Mouse (Mus musculus): ENCODE data around the gene Smg6. TPM values are rescaled to one million over a fixed set of nuclear protein-coding genes. Genes with fewer than 3 reads are reported as not detected.

Gene Smg6
- polyA plus RNA-seq, 1 experiment = 18.7 TPM

- H3K4me3 ChIP-seq (ENCODE audit: low read depth, low read length) = no peak overlapping the region
- 65% methylated on average over 3 of the region's 3 CpGs for WGBS
- H3K27me3 ChIP-seq (ENCODE audit: control insufficient read depth, insufficient read depth, low read length) = no peaks in the 10 kb centered on the region
- no peaks in the 10 kb centered on the region for H3K4me1 ChIP-seq (ENCODE audit: control insufficient read depth, insufficient read depth, insufficient read length, low read length)
- no peak overlapping the region for H3K27ac ChIP-seq (ENCODE audit: insufficient read depth, low read depth, low read length)
- peaks cover 2% of the 10 kb centered on the region; the same call in 1 of the 2 replicates for H3K36me3 ChIP-seq (ENCODE audit: control insufficient read depth, insufficient read depth, low read length)
- no peak for TF ChIP-seq CTCF (IDR thresholded peaks at IDR 0.05; ENCODE audit: extremely low read depth, insufficient read length, insufficient replicate concordance, low read depth, low read length)
- TF ChIP-seq POLR2A (IDR thresholded peaks at IDR 0.05; ENCODE audit: low read depth, low read length) = no peak
Measured at GRCm38 (mm10) chr11:75026977-75027376, 101.4 kb downstream of the Smg6 start.

- H3K36me3 ChIP-seq (ENCODE audit: control insufficient read depth, insufficient read depth, low read length) = peaks cover 2% of the 10 kb centered on the region; the same call in 1 of the 2 replicates
- H3K4me1 ChIP-seq (ENCODE audit: control insufficient read depth, insufficient read depth, insufficient read length, low read length) = no peaks in the 10 kb centered on the region
- no peak overlapping the region for H3K4me3 ChIP-seq (ENCODE audit: low read depth, low read length)
- no peak overlapping the region for H3K27ac ChIP-seq (ENCODE audit: insufficient read depth, low read depth, low read length)
- H3K27me3 ChIP-seq (ENCODE audit: control insufficient read depth, insufficient read depth, low read length) = no peaks in the 10 kb centered on the region
- WGBS = 59% methylated on average over 2 of the region's 2 CpGs
- TF ChIP-seq CTCF (IDR thresholded peaks at IDR 0.05; ENCODE audit: extremely low read depth, insufficient read length, insufficient replicate concordance, low read depth, low read length) (no peak), POLR2A (IDR thresholded peaks at IDR 0.05; ENCODE audit: low read depth, low read length) (no peak)
Measured at GRCm38 (mm10) chr11:75027616-75028015, 102.0 kb downstream of the Smg6 start.

DNA sequence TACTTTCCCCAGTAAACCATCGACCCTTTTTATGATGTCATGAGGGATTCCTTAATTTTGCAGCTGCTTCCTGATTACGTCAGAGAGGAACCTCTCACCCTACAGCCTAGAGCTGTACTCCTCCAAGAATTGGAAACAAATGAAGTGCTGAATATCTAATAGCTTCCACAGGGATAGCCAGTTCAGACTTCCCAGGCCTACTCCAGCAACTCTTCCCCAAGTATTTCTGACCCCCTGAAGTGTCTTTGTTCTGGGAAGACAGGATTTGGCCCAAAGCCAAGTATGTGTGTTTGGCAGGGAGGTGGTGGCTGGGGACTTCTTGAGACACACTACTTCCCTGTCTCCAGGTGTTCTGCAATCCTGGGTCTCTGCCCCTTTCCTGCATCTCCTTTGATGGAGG, 105.6 kb downstream of the Smg6 start:
- TF ChIP-seq CTCF (IDR thresholded peaks at IDR 0.05; ENCODE audit: extremely low read depth, insufficient read length, insufficient replicate concordance, low read depth, low read length) (no peak), POLR2A (IDR thresholded peaks at IDR 0.05; ENCODE audit: low read depth, low read length) (no peak)
- Histone ChIP-seq H3K27ac (ENCODE audit: insufficient read depth, low read depth, low read length) (no peak overlapping the region), H3K4me1 (ENCODE audit: control insufficient read depth, insufficient read depth, insufficient read length, low read length) (0 out of 2 replicates have a peak, but pooled peaks cover 3% of the 10 kb centered on the region), H3K4me3 (ENCODE audit: low read depth, low read length) (no peak overlapping the region), H3K36me3 (ENCODE audit: control insufficient read depth, insufficient read depth, low read length) (peaks cover 2% of the 10 kb centered on the region; the same call in 1 of the 2 replicates), H3K27me3 (ENCODE audit: control insufficient read depth, insufficient read depth, low read length) (no peaks in the 10 kb centered on the region)
- 24% methylated on average over 2 of the region's 2 CpGs for WGBS

DNA sequence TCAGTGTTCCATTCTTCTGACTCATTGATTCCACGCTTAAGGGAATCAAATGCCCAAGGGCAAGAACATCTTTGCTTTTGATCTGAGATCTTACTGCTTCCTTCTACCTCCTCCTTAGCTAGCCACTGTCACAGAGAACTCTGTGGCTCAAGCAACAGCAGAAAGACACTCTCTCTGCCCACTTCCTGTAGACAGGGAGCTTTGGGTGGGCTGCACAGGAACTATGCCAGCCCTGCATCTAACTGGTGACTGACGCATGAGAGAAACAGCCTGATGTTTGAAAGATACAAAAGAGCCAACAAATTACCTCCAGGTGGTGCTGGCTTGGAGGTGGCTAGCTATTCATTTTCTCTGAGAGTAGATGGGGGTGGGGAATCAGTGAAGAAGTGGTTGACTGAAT, 107.3 kb downstream of the Smg6 start:
- TF ChIP-seq POLR2A (IDR thresholded peaks at IDR 0.05; ENCODE audit: low read depth, low read length) = no peak
- Histone ChIP-seq H3K4me3 (ENCODE audit: low read depth, low read length) (no peak overlapping the region), H3K4me1 (ENCODE audit: control insufficient read depth, insufficient read depth, insufficient read length, low read length) (0 out of 2 replicates have a peak, but pooled peaks cover 3% of the 10 kb centered on the region), H3K36me3 (ENCODE audit: control insufficient read depth, insufficient read depth, low read length) (no peaks in the 10 kb centered on the region), H3K27ac (ENCODE audit: insufficient read depth, low read depth, low read length) (no peak overlapping the region), H3K27me3 (ENCODE audit: control insufficient read depth, insufficient read depth, low read length) (no peaks in the 10 kb centered on the region)
- 92% methylated on average over 2 of the region's 2 CpGs for WGBS

- Histone ChIP-seq H3K27ac (ENCODE audit: insufficient read depth, low read depth, low read length) (no peak overlapping the region), H3K27me3 (ENCODE audit: control insufficient read depth, insufficient read depth, low read length) (no peaks in the 10 kb centered on the region), H3K4me3 (ENCODE audit: low read depth, low read length) (no peak overlapping the region), H3K36me3 (ENCODE audit: control insufficient read depth, insufficient read depth, low read length) (peaks cover 4% of the 10 kb centered on the region; the same call in 1 of the 2 replicates), H3K4me1 (ENCODE audit: control insufficient read depth, insufficient read depth, insufficient read length, low read length) (0 out of 2 replicates have a peak, but pooled peaks cover 3% of the 10 kb centered on the region)
- 79% methylated on average over 5 of the region's 5 CpGs for WGBS
- TF ChIP-seq POLR2A (IDR thresholded peaks at IDR 0.05; ENCODE audit: low read depth, low read length) (no peak), CTCF (IDR thresholded peaks at IDR 0.05; ENCODE audit: extremely low read depth, insufficient read length, insufficient replicate concordance, low read depth, low read length) (no peak)
Measured at GRCm38 (mm10) chr11:75033581-75034067, 108.0 kb downstream of the Smg6 start.

DNA sequence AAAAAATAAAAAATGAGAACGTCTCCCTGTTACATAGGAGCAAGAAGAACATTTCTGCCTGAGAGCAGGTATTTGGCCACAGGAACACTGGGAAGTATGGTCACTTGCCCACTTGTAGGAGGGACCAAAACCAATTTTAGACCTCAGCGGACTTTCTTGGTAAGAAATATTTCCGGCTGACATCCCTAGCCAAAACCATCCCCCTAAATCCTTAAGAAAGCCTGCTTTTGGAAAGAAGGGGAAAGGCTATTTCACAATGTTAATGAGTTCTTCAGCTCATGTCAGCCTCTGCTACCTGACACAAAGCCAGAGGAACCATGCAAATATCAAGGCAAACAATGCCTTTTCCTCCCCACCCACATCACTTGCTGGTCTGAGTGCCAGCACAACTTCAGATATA, 108.5 kb downstream of the Smg6 start:
- H3K4me1 ChIP-seq (ENCODE audit: control insufficient read depth, insufficient read depth, insufficient read length, low read length) = 0 out of 2 replicates have a peak, but pooled peaks cover 3% of the 10 kb centered on the region
- TF ChIP-seq POLR2A (IDR thresholded peaks at IDR 0.05; ENCODE audit: low read depth, low read length) = no peak
- no peak for TF ChIP-seq CTCF (IDR thresholded peaks at IDR 0.05; ENCODE audit: extremely low read depth, insufficient read length, insufficient replicate concordance, low read depth, low read length)
- H3K4me3 ChIP-seq (ENCODE audit: low read depth, low read length) = no peak overlapping the region
- WGBS = 81% methylated on average over 3 of the region's 3 CpGs
- H3K27me3 ChIP-seq (ENCODE audit: control insufficient read depth, insufficient read depth, low read length) = no peaks in the 10 kb centered on the region
- H3K27ac ChIP-seq (ENCODE audit: insufficient read depth, low read depth, low read length) = no peak overlapping the region
- peaks cover 5% of the 10 kb centered on the region; the same call in 1 of the 2 replicates for H3K36me3 ChIP-seq (ENCODE audit: control insufficient read depth, insufficient read depth, low read length)

- no peak for TF ChIP-seq CTCF (IDR thresholded peaks at IDR 0.05; ENCODE audit: extremely low read depth, insufficient read length, insufficient replicate concordance, low read depth, low read length)
- TF ChIP-seq POLR2A (IDR thresholded peaks at IDR 0.05; ENCODE audit: low read depth, low read length) = no peak
- 76% methylated on average over 3 of the region's 3 CpGs for WGBS
- H3K4me3 ChIP-seq (ENCODE audit: low read depth, low read length) = no peak overlapping the region
- peaks cover 6% of the 10 kb centered on the region for H3K4me1 ChIP-seq (ENCODE audit: control insufficient read depth, insufficient read depth, insufficient read length, low read length)
- H3K27me3 ChIP-seq (ENCODE audit: control insufficient read depth, insufficient read depth, low read length) = no peaks in the 10 kb centered on the region
- peaks cover 17% of the 10 kb centered on the region for H3K36me3 ChIP-seq (ENCODE audit: control insufficient read depth, insufficient read depth, low read length)
- peak overlapping the region; percentile 8; the same call in 1 of the 2 replicates for H3K27ac ChIP-seq (ENCODE audit: insufficient read depth, low read depth, low read length)
Measured at GRCm38 (mm10) chr11:75044333-75044732, 118.7 kb downstream of the Smg6 start.
